Mouse (Mus musculus): ENCODE measurements at regions not wholly inside any gene's neighbourhood (a gene's known extent, or its start where the extent isn't known, plus 50 kb on each side); places are given as distances from the start of the nearest gene placed in this dataset.
A peak's percentile ranks its signal among the peaks of the same experiment; 100 is the strongest.

GRCm38 (mm10) chr12:16045791-16046494 is 229.2 kb upstream of the Trib2 start:
- Histone ChIP-seq H3K27ac (peak overlapping the region; percentile 69), H3K4me2 (peak overlapping the region; percentile 25; the same call in 1 of the 2 replicates), H3K36me3 (no peaks in the 10 kb centered on the region), H3K4me3 (no peak overlapping the region), H3K9ac (no peak overlapping the region), H3K4me1 (peaks cover 37% of the 10 kb centered on the region), H3K9me3 (replicated peaks) (no peaks in the 10 kb centered on the region), H3K27me3 (replicated peaks) (no peaks in the 10 kb centered on the region)
- 61% methylated on average over 5 of the region's 5 CpGs for WGBS (ENCODE audit: insufficient replicate concordance)
- no peak for ATAC-seq

GRCm38 (mm10) chr12:16043466-16044214 is 226.9 kb upstream of the Trib2 start:
- no peak for ATAC-seq
- Histone ChIP-seq H3K9ac (no peak overlapping the region), H3K9me3 (replicated peaks) (no peaks in the 10 kb centered on the region)

GRCm38 (mm10) chr12:16042362-16042761 is 225.6 kb upstream of the Trib2 start:
- WGBS (ENCODE audit: insufficient replicate concordance), result 82% methylated on average over 1 of the region's 1 CpGs
- ATAC-seq, result no peak
- H3K9ac ChIP-seq, result no peak overlapping the region

More at GRCm38 (mm10) chr12:16043466-16044214, 226.9 kb upstream of the Trib2 start:
- 34% methylated on average over 8 of the region's 8 CpGs for WGBS (ENCODE audit: insufficient replicate concordance)
- H3K27me3 ChIP-seq (replicated peaks), result no peaks in the 10 kb centered on the region
- no peaks in the 10 kb centered on the region for H3K36me3 ChIP-seq
- H3K4me3 ChIP-seq, result no peak overlapping the region
- H3K4me2 ChIP-seq, result 0 out of 2 replicates have a peak overlapping the region, but pooled peaks have one; percentile 11
- peaks cover 37% of the 10 kb centered on the region for H3K4me1 ChIP-seq
- no peak overlapping the region for H3K27ac ChIP-seq

GRCm38 (mm10) chr12:16041129-16041528 is 224.4 kb upstream of the Trib2 start:
- no peak for ATAC-seq
- Histone ChIP-seq H3K4me1 (peaks cover 17% of the 10 kb centered on the region), H3K9ac (no peak overlapping the region), H3K4me3 (no peak overlapping the region), H3K9me3 (replicated peaks) (no peaks in the 10 kb centered on the region), H3K27ac (no peak overlapping the region), H3K27me3 (replicated peaks) (no peaks in the 10 kb centered on the region), H3K36me3 (no peaks in the 10 kb centered on the region), H3K4me2 (no peak overlapping the region)
- 64% methylated on average over 4 of the region's 4 CpGs for WGBS (ENCODE audit: insufficient replicate concordance)

More at GRCm38 (mm10) chr12:16042362-16042761, 225.6 kb upstream of the Trib2 start:
- no peak overlapping the region for H3K27ac ChIP-seq
- no peak overlapping the region for H3K4me3 ChIP-seq
- no peaks in the 10 kb centered on the region for H3K27me3 ChIP-seq (replicated peaks)
- no peak overlapping the region for H3K4me2 ChIP-seq
- peaks cover 30% of the 10 kb centered on the region for H3K4me1 ChIP-seq
- H3K9me3 ChIP-seq (replicated peaks), result no peaks in the 10 kb centered on the region
- H3K36me3 ChIP-seq, result no peaks in the 10 kb centered on the region

- no peak for ATAC-seq
- Histone ChIP-seq H3K4me3 (no peak overlapping the region), H3K27me3 (replicated peaks) (no peaks in the 10 kb centered on the region), H3K27ac (no peak overlapping the region), H3K4me2 (no peak overlapping the region), H3K4me1 (no peaks in the 10 kb centered on the region), H3K36me3 (no peaks in the 10 kb centered on the region), H3K9ac (no peak overlapping the region), H3K9me3 (replicated peaks) (no peaks in the 10 kb centered on the region)
- 52% methylated on average over 2 of the region's 2 CpGs for WGBS (ENCODE audit: insufficient replicate concordance)
These were observed 218.8 kb upstream of the Trib2 start for GRCm38 (mm10) chr12:16035551-16035950.

- Histone ChIP-seq H3K4me1 (no peaks in the 10 kb centered on the region), H3K9ac (no peak overlapping the region), H3K4me3 (no peak overlapping the region), H3K4me2 (no peak overlapping the region), H3K36me3 (no peaks in the 10 kb centered on the region), H3K27ac (no peak overlapping the region), H3K9me3 (replicated peaks) (no peaks in the 10 kb centered on the region), H3K27me3 (replicated peaks) (no peaks in the 10 kb centered on the region)
- no peak for ATAC-seq
These were observed 218.2 kb upstream of the Trib2 start for GRCm38 (mm10) chr12:16034691-16035515.

- Histone ChIP-seq H3K4me1 (peaks cover 20% of the 10 kb centered on the region), H3K27ac (no peak overlapping the region), H3K9me3 (replicated peaks) (no peaks in the 10 kb centered on the region), H3K9ac (no peak overlapping the region), H3K4me3 (no peak overlapping the region), H3K27me3 (replicated peaks) (no peaks in the 10 kb centered on the region), H3K36me3 (no peaks in the 10 kb centered on the region), H3K4me2 (no peak overlapping the region)
- ATAC-seq, result no peak
- 29% methylated on average over 1 of the region's 1 CpGs for WGBS (ENCODE audit: insufficient replicate concordance)
These were observed 209.9 kb upstream of the Trib2 start for GRCm38 (mm10) chr12:16026654-16027053.

- Histone ChIP-seq H3K27ac (no peak overlapping the region), H3K4me2 (no peak overlapping the region), H3K4me3 (no peak overlapping the region), H3K36me3 (no peaks in the 10 kb centered on the region), H3K9ac (no peak overlapping the region), H3K4me1 (peaks cover 25% of the 10 kb centered on the region), H3K27me3 (replicated peaks) (no peaks in the 10 kb centered on the region), H3K9me3 (replicated peaks) (no peaks in the 10 kb centered on the region)
- 29% methylated on average over 7 of the region's 7 CpGs for WGBS (ENCODE audit: insufficient replicate concordance)
- peak; percentile 46 for ATAC-seq
These were observed 206.6 kb upstream of the Trib2 start for GRCm38 (mm10) chr12:16023273-16023672.

- Histone ChIP-seq H3K4me2 (no peak overlapping the region), H3K9me3 (replicated peaks) (no peaks in the 10 kb centered on the region), H3K27ac (no peak overlapping the region; the same call in 1 of the 2 replicates), H3K27me3 (replicated peaks) (no peaks in the 10 kb centered on the region), H3K4me1 (peaks cover 25% of the 10 kb centered on the region), H3K36me3 (no peaks in the 10 kb centered on the region), H3K4me3 (no peak overlapping the region), H3K9ac (no peak overlapping the region)
- peak; percentile 82 for ATAC-seq
- 4% methylated on average over 1 of the region's 1 CpGs for WGBS (ENCODE audit: insufficient replicate concordance)
These were observed 204.6 kb upstream of the Trib2 start for GRCm38 (mm10) chr12:16021202-16021821.

- ATAC-seq, result no peak
- WGBS (ENCODE audit: insufficient replicate concordance), result 65% methylated on average over 4 of the region's 4 CpGs
These were observed 201.5 kb upstream of the Trib2 start for GRCm38 (mm10) chr12:16018237-16018636.

GRCm38 (mm10) chr12:16016621-16017020 is 199.9 kb upstream of the Trib2 start:
- H3K36me3 ChIP-seq, result no peaks in the 10 kb centered on the region

More at GRCm38 (mm10) chr12:16018237-16018636, 201.5 kb upstream of the Trib2 start:
- H3K4me3 ChIP-seq, result no peak overlapping the region
- no peak overlapping the region for H3K9ac ChIP-seq
- H3K27ac ChIP-seq, result no peak overlapping the region
- H3K36me3 ChIP-seq, result no peaks in the 10 kb centered on the region
- H3K9me3 ChIP-seq (replicated peaks), result no peaks in the 10 kb centered on the region
- H3K27me3 ChIP-seq (replicated peaks), result no peaks in the 10 kb centered on the region
- no peak overlapping the region for H3K4me2 ChIP-seq
- peaks cover 19% of the 10 kb centered on the region for H3K4me1 ChIP-seq

More at GRCm38 (mm10) chr12:16016621-16017020, 199.9 kb upstream of the Trib2 start:
- no peaks in the 10 kb centered on the region for H3K9me3 ChIP-seq (replicated peaks)
- H3K27ac ChIP-seq, result no peak overlapping the region
- H3K4me1 ChIP-seq, result peaks cover 11% of the 10 kb centered on the region
- H3K9ac ChIP-seq, result no peak overlapping the region
- no peak overlapping the region for H3K4me2 ChIP-seq
- no peaks in the 10 kb centered on the region for H3K27me3 ChIP-seq (replicated peaks)
- no peak overlapping the region for H3K4me3 ChIP-seq
- ATAC-seq, result no peak
- 66% methylated on average over 1 of the region's 1 CpGs for WGBS (ENCODE audit: insufficient replicate concordance)
